Mouse (Mus musculus): ENCODE results near the gene Gm20924.
"Not testable (repeated sequence)": the region's sequence is repeated elsewhere in the genome, so short reads cannot be mapped to it uniquely, and the experiment has no call there.

Gene Gm20924

DNA sequence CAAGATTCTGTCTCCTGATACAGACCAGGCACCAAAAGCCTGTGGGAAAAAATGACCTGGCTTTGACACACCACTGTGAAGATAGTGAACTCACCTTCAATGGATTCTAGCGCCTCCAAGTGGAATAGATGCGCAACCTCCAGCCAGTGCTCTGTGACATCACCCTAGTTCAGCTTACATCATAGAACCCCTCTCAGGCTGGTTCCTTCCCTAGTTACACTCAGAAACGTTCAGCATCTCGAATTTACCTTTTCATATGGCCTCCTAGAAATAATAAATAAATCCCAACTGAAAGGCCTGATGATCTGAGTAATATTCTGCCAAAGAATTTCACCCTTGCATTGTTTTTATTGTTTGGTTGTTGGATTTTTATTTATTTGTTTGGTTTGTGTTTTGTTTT lies at the start of gene Gm20924:
Gm20924 (minus strand) TSS at position 101 of the 400 bp plus-strand sequence.
- DNase-seq: not testable (repeated sequence)

All from kidney, postnatal 36 days (tissue).